Mouse (Mus musculus) MEL (cell line): ENCODE measurements around the gene Mospd3.

Source experiments
- GATA1 ChIP-seq: IDR thresholded peaks from 2 replicates; pipeline ENCODE4 v1.6.1; 2011; ENCODE audit warnings: low read depth, low read length, improper control_type of control experiment
- NRF1 ChIP-seq: IDR thresholded peaks from 2 replicates; pipeline ENCODE4 v1.6.1; 2014; ENCODE audit warnings: low read depth, mild to moderate bottlenecking, inconsistent platforms, low read length, improper control_type of control experiment, moderate library complexity; ENCODE audit not compliant: poor library complexity, insufficient read depth, severe bottlenecking
- POLR2AphosphoS2 ChIP-seq: IDR thresholded peaks from 2 replicates; pipeline ENCODE4 v1.6.1; 2011; ENCODE audit warnings: low read length, improper control_type of control experiment
- SIN3A ChIP-seq: IDR thresholded peaks from 2 replicates; pipeline ENCODE4 v1.6.1; 2012; ENCODE audit warnings: low read length, improper control_type of control experiment, inconsistent platforms

DNA sequence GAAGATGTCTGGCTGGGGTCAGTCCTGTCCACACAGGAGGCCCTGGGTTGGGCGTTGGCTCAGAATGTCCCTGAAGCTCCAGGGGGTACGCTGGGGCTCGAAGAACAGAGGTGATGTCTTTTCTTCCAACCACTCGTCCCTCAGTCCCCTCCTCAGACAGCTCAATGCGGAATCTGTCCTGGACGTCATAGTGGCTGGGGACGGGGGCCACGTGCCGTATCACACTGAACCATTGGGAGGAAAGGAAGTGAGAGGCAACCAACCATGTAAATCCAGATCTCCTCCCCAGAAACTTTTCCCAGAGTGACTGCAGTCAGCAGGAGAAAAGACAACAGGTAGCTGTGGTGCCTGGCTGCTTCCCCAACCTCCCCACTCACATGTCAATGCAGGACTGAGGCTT is 1.3 kb downstream of the Mospd3 start:
- TF ChIP-seq POLR2AphosphoS2 (no peak), SIN3A (peak; percentile 49; the same call in 1 of the 2 replicates), GATA1 (no peak), NRF1 (no peak)
